Mouse (Mus musculus) midbrain, embryonic 11.5 days (tissue): ENCODE results near the gene Klhl33. TPM values are rescaled to one million over a fixed set of nuclear protein-coding genes. Genes with fewer than 3 reads are reported as not detected.
"Not testable (repeated sequence)": the region's sequence is repeated elsewhere in the genome, so short reads cannot be mapped to it uniquely, and the experiment has no call there.

Experiments
- ATAC-seq: fragments of 200-750 bp; cut with Nextera tagmentation; 2 replicates; pipeline ENCODE4 v1.8.0; 2017; ENCODE audit warnings: moderate TSS enrichment, moderate library complexity; ENCODE audit not compliant: low FRiP score
- DNase-seq: peaks from one replicate; pipeline ENCODE4 v3.0.0; 2015; ENCODE audit warnings: low spot score; ENCODE audit errors: missing footprints
- H3K27ac ChIP-seq: fragments of 300-500 bp; sonication (generic); 2 replicates; pipeline ENCODE4 v1.5.1; 2014; ENCODE audit warnings: low read depth, low read length
- H3K27me3 ChIP-seq: fragments of 300-500 bp; sonication (generic); 2 replicates; pipeline ENCODE4 v1.6.1; 2014; ENCODE audit warnings: mild to moderate bottlenecking, low read length, moderate library complexity, mixed read lengths; ENCODE audit not compliant: control insufficient read depth, insufficient read depth
- H3K36me3 ChIP-seq: fragments of 300-500 bp; sonication (generic); 2 replicates; pipeline ENCODE4 v1.6.1; 2014; ENCODE audit warnings: mild to moderate bottlenecking, low read length, moderate library complexity, mixed read lengths; ENCODE audit not compliant: control insufficient read depth, insufficient read depth
- H3K4me1 ChIP-seq: fragments of 300-500 bp; sonication (generic); 2 replicates; pipeline ENCODE4 v1.6.1; 2014; ENCODE audit warnings: low read length; ENCODE audit not compliant: control insufficient read depth, insufficient read depth
- H3K4me2 ChIP-seq: fragments of 300-500 bp; sonication (generic); 2 replicates; pipeline ENCODE4 v1.6.1; 2014; ENCODE audit warnings: mild to moderate bottlenecking, moderate library complexity
- H3K4me3 ChIP-seq: fragments of 300-500 bp; sonication (generic); 2 replicates; pipeline ENCODE4 v1.5.1; 2014; ENCODE audit warnings: low read depth, low read length
- H3K9ac ChIP-seq: fragments of 300-500 bp; sonication (generic); 2 replicates; pipeline ENCODE4 v1.6.1; 2014; ENCODE audit warnings: low read length
- H3K9me3 ChIP-seq: fragments of 300-500 bp; sonication (generic); 2 replicates; pipeline ENCODE4 v1.6.1; 2016; ENCODE audit warnings: low read length; ENCODE audit not compliant: control insufficient read depth
- WGBS: fragments of 180-500 bp; shearing (Covaris S2); extraction: QIAGEN DNeasy Blood & Tissue Kit; methylation state at CpG from one replicate; pipeline ENCODE4 v1.1.7; 2014; 5-methylcytosine and 5-hydroxymethylcytosine counted together
- polyA plus RNA-seq: library from polyadenylated mRNA; unstranded; fragments of >200 nt; fragmentation: Nextera tagmentation; extraction: Ambion mirVana; gene quantifications from 2 replicates; pipeline ENCODE4 v1.2.1, GENCODE M21; 2014

Klhl33 gene
- polyA plus RNA-seq, 1 experiment from 2014 or later, result 0.25 TPM

DNA sequence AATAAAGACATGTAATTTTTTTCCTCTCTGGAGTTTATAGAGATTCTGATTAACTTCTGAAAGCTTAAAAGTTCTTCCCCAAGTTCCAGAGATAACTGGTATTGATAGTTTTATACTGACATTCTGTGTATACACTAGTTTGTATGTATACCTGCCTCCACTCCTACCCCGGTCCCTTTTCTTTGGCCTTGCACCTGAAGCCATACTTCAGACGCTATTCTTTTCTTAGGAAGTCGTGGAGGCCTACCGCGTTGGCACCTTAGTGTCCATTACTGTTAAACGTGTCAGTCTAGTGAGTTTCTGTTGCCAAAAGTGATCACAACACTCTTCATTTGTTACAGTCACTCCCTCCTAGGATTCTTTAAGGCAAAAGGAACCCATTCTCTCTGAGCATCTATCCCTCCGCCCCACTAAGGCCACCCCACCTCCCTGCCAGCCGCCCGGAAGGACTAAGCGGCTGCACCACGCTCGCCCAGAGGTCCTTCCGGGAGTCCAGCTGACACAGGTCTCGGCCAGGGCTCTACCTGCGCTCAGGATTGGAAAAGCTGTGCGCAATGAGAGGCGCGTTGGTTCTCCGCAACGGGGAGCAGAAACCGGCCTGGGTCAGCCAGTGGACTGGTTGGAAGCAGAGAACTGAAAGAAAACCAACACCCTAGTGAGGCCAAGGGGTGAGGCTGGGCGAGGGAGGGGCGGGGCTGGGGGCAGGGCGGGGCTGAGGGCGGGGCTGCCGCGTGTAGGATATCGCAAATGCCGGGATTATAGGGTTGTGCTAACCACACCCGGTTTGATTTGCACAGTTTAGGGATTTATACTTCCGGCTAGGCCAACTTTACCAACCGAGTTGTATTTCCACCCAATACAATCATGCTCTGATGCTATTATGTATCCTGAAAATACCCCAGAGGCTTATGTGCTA is 27.2 kb downstream of the Klhl33 start, which contains the start of gene Tep1:
TSS of gene Tep1 (minus strand) at position 672 of the 916 bp plus-strand sequence.
- peak within 1 kb of the TSS; percentile 68 for H3K4me2 ChIP-seq
- H3K27me3 ChIP-seq, result no peaks in the 10 kb centered on the region

DNA sequence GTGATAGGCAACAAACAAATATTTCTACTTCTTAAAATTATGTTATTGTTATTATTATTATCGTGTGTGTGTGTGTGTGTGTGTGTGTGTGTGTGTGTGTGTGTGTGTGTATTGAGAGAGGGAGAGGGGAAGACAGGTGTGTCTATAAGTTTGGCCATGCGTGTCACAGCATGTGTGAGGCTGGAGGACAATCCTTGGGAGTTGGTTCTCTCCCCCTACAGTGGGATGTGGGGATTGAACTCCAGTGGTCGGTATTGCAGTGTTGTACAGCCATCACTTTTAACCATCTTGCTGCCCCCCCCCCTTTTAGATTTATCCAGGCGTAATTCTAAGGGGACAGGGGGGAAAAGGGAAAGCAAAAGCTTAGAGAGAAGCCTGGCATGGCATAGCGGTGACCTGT is 28.7 kb downstream of the Klhl33 start:
- ATAC-seq (no peak), DNase-seq (no peak)
- Histone ChIP-seq H3K9me3 (no peaks in the 10 kb centered on the region), H3K4me3 (no peak overlapping the region), H3K4me2 (no peak overlapping the region), H3K4me1 (no peaks in the 10 kb centered on the region), H3K36me3 (no peaks in the 10 kb centered on the region), H3K27ac (no peak overlapping the region), H3K27me3 (no peaks in the 10 kb centered on the region), H3K9ac (no peak overlapping the region)
- 98% methylated on average over 5 of the region's 5 CpGs for WGBS

More for the DNA sequence above, 27.2 kb downstream of the Klhl33 start, which contains the start of gene Tep1:
- H3K4me1 ChIP-seq, result no peaks in the 10 kb centered on the region
- peak; percentile 92 for ATAC-seq
- H3K36me3 ChIP-seq, result no peaks in the 10 kb centered on the region
- H3K9me3 ChIP-seq, result no peaks in the 10 kb centered on the region
- 7% methylated on average over 32 of the region's 32 CpGs for WGBS
- no peak within 1 kb of the TSS for H3K27ac ChIP-seq
- H3K4me3 ChIP-seq, result peak within 1 kb of the TSS; percentile 48
- peak; percentile 96 for DNase-seq
- peak within 1 kb of the TSS; percentile 71 for H3K9ac ChIP-seq

DNA sequence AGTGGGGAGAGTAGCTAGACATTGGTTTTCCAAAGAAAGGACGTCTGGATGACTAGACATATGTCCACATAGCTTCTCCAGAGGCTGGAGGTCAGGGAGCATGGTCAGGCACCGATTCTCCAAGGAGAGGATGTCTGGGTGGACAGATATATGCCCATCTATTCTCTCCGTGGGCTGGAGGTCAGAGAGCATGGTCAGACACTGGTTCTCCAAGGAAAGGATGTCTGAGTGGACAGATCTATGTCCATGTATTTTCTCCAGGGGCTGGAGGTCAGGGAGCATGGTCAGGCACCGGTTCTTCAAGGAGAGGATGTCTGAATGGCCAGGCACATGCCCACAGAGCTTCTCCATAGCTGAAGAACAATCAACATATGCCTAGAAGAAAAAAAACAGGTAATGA is 29.1 kb downstream of the Klhl33 start:
- no peaks in the 10 kb centered on the region for H3K4me1 ChIP-seq
- no peak overlapping the region for H3K9ac ChIP-seq
- H3K4me2 ChIP-seq, result no peak overlapping the region
- 80% methylated on average over 4 of the region's 4 CpGs for WGBS
- no peak for DNase-seq
- H3K4me3 ChIP-seq, result no peak overlapping the region
- no peak for ATAC-seq
- H3K36me3 ChIP-seq, result no peaks in the 10 kb centered on the region
- no peaks in the 10 kb centered on the region for H3K9me3 ChIP-seq
- no peaks in the 10 kb centered on the region for H3K27me3 ChIP-seq
- no peak overlapping the region for H3K27ac ChIP-seq

DNA sequence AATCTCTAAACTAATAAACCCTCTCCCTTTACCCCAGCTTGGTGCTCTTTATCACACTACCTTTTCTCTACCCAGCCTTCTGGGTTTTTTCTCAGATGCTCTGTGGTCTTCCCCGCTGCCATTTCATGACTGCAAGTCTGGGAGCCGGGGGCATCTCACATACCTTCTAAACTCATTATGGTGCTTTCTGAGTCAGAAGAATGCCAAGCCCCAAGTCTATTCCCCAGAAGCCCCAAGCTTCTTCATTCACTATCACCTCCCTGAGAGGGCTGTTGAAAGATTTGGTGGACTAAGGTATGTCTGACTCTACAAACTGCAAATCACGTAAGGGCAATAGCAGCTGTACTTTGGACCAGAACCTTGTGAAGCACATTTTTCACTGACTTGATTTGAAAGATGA is 30.3 kb downstream of the Klhl33 start:
- H3K9ac ChIP-seq, result no peak overlapping the region
- DNase-seq, result no peak
- H3K4me1 ChIP-seq, result no peaks in the 10 kb centered on the region
- H3K27me3 ChIP-seq, result no peaks in the 10 kb centered on the region
- H3K4me2 ChIP-seq, result no peak overlapping the region
- H3K27ac ChIP-seq, result no peak overlapping the region
- WGBS, result 98% methylated on average over 3 of the region's 3 CpGs
- no peak for ATAC-seq
- H3K36me3 ChIP-seq, result no peaks in the 10 kb centered on the region
- H3K9me3 ChIP-seq, result no peaks in the 10 kb centered on the region
- H3K4me3 ChIP-seq, result no peak overlapping the region

DNA sequence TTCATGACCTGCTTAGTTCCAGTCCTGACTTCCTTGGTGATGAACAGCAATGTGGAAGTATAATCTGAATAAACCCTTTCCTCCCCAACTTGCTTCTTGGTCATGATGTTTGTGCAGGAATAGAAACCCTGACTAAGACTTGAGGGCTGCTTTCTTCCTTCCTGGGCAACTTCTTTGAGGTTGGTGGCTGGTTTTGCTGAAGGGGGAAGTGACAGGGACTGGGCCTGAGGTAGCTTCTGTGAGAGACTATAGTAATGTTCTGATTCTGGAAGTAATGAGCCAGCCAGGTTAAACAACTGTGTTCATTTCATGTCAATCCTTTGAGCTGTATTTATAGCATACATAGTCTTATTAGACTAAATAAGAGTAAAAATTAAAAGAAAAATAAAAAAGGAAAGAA is 32.3 kb downstream of the Klhl33 start:
- not testable (repeated sequence) for H3K27me3 ChIP-seq, DNase-seq, H3K4me1 ChIP-seq, H3K27ac ChIP-seq, H3K4me3 ChIP-seq, H3K9ac ChIP-seq, H3K9me3 ChIP-seq, H3K36me3 ChIP-seq, ATAC-seq, H3K4me2 ChIP-seq

DNA sequence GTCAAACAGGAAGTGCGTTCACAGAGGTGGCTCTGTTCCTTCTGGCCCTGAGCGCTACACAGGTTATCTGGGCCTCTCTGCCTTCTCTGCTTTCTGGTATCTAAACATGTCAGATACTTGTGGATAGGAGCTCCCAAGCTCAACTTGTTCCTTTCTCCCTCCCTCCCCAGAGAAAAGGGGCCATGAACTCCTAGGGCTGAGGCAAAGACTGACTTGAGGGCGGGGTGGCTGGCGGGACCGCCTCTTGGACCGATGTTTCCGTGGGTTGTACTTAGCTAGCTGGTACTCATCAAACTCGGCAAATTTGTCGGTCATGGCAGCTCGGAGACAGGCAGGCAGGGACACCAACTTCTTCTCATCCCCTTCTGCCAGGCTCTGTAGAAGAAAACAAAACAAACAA is 34.7 kb downstream of the Klhl33 start:
- ATAC-seq, result no peak
- H3K4me2 ChIP-seq, result no peak overlapping the region
- H3K4me1 ChIP-seq, result no peaks in the 10 kb centered on the region
- WGBS, result 92% methylated on average over 10 of the region's 10 CpGs
- no peak overlapping the region for H3K27ac ChIP-seq
- no peak overlapping the region for H3K4me3 ChIP-seq
- no peaks in the 10 kb centered on the region for H3K36me3 ChIP-seq
- no peaks in the 10 kb centered on the region for H3K9me3 ChIP-seq
- DNase-seq, result no peak
- no peak overlapping the region for H3K9ac ChIP-seq
- H3K27me3 ChIP-seq, result no peaks in the 10 kb centered on the region

DNA sequence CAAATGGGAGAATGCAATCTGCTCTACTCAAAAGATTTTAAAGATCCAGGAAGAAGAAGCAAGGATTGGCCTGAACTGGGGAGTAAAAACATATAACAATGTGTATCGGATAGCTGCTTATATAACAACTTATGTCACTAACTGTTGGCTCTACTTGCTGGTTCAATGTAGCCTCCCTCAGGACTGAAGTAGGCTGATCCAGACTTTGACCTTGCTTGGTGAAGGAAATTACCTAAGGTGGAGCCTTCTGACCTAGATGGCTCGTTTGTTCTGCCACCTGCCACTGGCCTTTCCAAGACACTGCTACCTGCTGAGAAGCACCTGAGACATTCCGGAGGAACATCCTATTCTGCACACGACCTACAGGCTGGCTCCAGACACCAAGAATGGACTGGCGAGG is 41.5 kb downstream of the Klhl33 start:
- H3K9me3 ChIP-seq, result no peaks in the 10 kb centered on the region
- no peak overlapping the region for H3K9ac ChIP-seq
- DNase-seq (no peak), ATAC-seq (no peak)
- no peaks in the 10 kb centered on the region for H3K4me1 ChIP-seq
- H3K36me3 ChIP-seq, result no peaks in the 10 kb centered on the region
- no peak overlapping the region for H3K4me2 ChIP-seq
- WGBS, result 87% methylated on average over 5 of the region's 5 CpGs
- H3K27me3 ChIP-seq, result no peaks in the 10 kb centered on the region
- H3K4me3 ChIP-seq, result no peak overlapping the region
- no peak overlapping the region for H3K27ac ChIP-seq

Other genes with a start within 250 kb of the Klhl33 start
- gene Olfr747, start 204.3 kb downstream of the Klhl33 start, polyA plus RNA-seq, result not detected in 2 replicates
- gene Olfr748, start 190.1 kb downstream of the Klhl33 start, polyA plus RNA-seq, result not detected in 2 replicates
- gene Olfr749, start 152.4 kb downstream of the Klhl33 start, polyA plus RNA-seq, result not detected in 2 replicates
- 102 and 105 TPM in 2 replicates for gene Ttc5, start 112.0 kb downstream of the Klhl33 start, polyA plus RNA-seq
- not detected in 2 replicates for gene Ccnb1ip1, start 89.8 kb downstream of the Klhl33 start, polyA plus RNA-seq
- 61.9 and 65.5 TPM in 2 replicates for gene Parp2, start 89.7 kb downstream of the Klhl33 start, polyA plus RNA-seq
- 4.9 and 5.5 TPM in 2 replicates for gene Tep1, start 26.9 kb downstream of the Klhl33 start, polyA plus RNA-seq
- gene Osgep, start 27.4 kb upstream of the Klhl33 start, polyA plus RNA-seq, result 157 and 165 TPM in 2 replicates
- gene Apex1, start 27.5 kb upstream of the Klhl33 start, polyA plus RNA-seq, result 401 and 413 TPM in 2 replicates
- gene Pip4p1, start 33.3 kb upstream of the Klhl33 start, polyA plus RNA-seq, result 48.4 and 59.0 TPM in 2 replicates
- gene Pnp, start 33.6 kb upstream of the Klhl33 start, polyA plus RNA-seq, result 73.6 and 76.3 TPM in 2 replicates
- gene Gm49342, start 47.0 kb upstream of the Klhl33 start, polyA plus RNA-seq, result not detected in 2 replicates
- gene Pnp2, start 58.5 kb upstream of the Klhl33 start, polyA plus RNA-seq, result 0.55 and 0.57 TPM in 2 replicates
- not detected in 2 replicates for gene Rnase10, start 110.2 kb upstream of the Klhl33 start, polyA plus RNA-seq
- gene Rnase9, start 144.4 kb upstream of the Klhl33 start, polyA plus RNA-seq, result not detected in 2 replicates
- gene Rnase11, start 152.7 kb upstream of the Klhl33 start, polyA plus RNA-seq, result not detected in 2 replicates
- not detected in 2 replicates for gene Rnase12, start 160.2 kb upstream of the Klhl33 start, polyA plus RNA-seq
- gene Olfr750, start 176.9 kb upstream of the Klhl33 start, polyA plus RNA-seq, result not detected in 2 replicates
- 12.3 and 14.9 TPM in 2 replicates for gene Rnase4, start 193.6 kb upstream of the Klhl33 start, polyA plus RNA-seq
- 1.5 and 2.4 TPM in 2 replicates for gene Ang, start 193.6 kb upstream of the Klhl33 start, polyA plus RNA-seq
- gene Eddm3b, start 216.9 kb upstream of the Klhl33 start, polyA plus RNA-seq, result not detected in 2 replicates
- gene Rnase6, start 226.4 kb upstream of the Klhl33 start, polyA plus RNA-seq, result 0.12 TPM in 1 of 2 replicates, not detected in the other
- gene Rnase1, start 249.3 kb upstream of the Klhl33 start, polyA plus RNA-seq, result not detected in 2 replicates